Mouse (Mus musculus) forebrain, embryonic 16.5 days (tissue): ENCODE data around the gene Grin1. TPM values are rescaled to one million over a fixed set of nuclear protein-coding genes. Genes with fewer than 3 reads are reported as not detected.
A peak's percentile ranks its signal among the peaks of the same experiment; 100 is the strongest.

Experiments used
- ATAC-seq: fragments of 200-750 bp; cut with Nextera tagmentation; 2 replicates; pipeline ENCODE4 v1.8.0; 2017; ENCODE audit warnings: mild to moderate bottlenecking, moderate library complexity
- H3K27ac ChIP-seq: fragments of 300-500 bp; sonication (generic); 2 replicates; pipeline ENCODE4 v1.5.1; 2014; ENCODE audit warnings: low read length, control low read depth
- H3K27me3 ChIP-seq: fragments of 300-500 bp; sonication (generic); replicated peaks from 2 replicates; pipeline ENCODE4 v1.6.1; 2014; ENCODE audit warnings: low read length; ENCODE audit not compliant: control insufficient read depth, insufficient read depth
- H3K36me3 ChIP-seq: fragments of 300-500 bp; sonication (generic); 2 replicates; pipeline ENCODE4 v1.6.1; 2014; ENCODE audit not compliant: control insufficient read depth, insufficient read depth
- H3K4me1 ChIP-seq: fragments of 300-500 bp; sonication (generic); replicated peaks from 2 replicates; pipeline ENCODE4 v1.6.1; 2014; ENCODE audit warnings: low read length; ENCODE audit not compliant: control insufficient read depth, insufficient read depth
- H3K4me2 ChIP-seq: fragments of 300-500 bp; sonication (generic); 2 replicates; pipeline ENCODE4 v1.6.1; 2014; ENCODE audit warnings: mild to moderate bottlenecking, low read length, control low read depth
- H3K4me3 ChIP-seq: fragments of 300-500 bp; sonication (generic); replicated peaks from 2 replicates; pipeline ENCODE4 v1.5.1; 2014; ENCODE audit warnings: mild to moderate bottlenecking, low read length, control low read depth
- H3K9ac ChIP-seq: fragments of 300-500 bp; sonication (generic); replicated peaks from 2 replicates; pipeline ENCODE4 v1.6.1; 2014; ENCODE audit warnings: low read depth, low read length, control low read depth
- H3K9me3 ChIP-seq: fragments of 300-500 bp; sonication (generic); 2 replicates; pipeline ENCODE4 v1.6.1; 2016; ENCODE audit warnings: low read length; ENCODE audit not compliant: control insufficient read depth
- WGBS: fragments of 180-500 bp; shearing (Covaris S2); extraction: QIAGEN DNeasy Blood & Tissue Kit; methylation state at CpG from one replicate; pipeline ENCODE4 v1.1.7; 2014; 5-methylcytosine and 5-hydroxymethylcytosine counted together
- polyA plus RNA-seq: library from polyadenylated mRNA; unstranded; fragments of >200 nt; fragmentation: Nextera tagmentation; extraction: Ambion mirVana; gene quantifications from 2 replicates; pipeline ENCODE4 v1.2.1, GENCODE M21; 2015

Grin1 gene
- polyA plus RNA-seq, 1 experiment from 2014 or later, result 29.4 TPM

DNA sequence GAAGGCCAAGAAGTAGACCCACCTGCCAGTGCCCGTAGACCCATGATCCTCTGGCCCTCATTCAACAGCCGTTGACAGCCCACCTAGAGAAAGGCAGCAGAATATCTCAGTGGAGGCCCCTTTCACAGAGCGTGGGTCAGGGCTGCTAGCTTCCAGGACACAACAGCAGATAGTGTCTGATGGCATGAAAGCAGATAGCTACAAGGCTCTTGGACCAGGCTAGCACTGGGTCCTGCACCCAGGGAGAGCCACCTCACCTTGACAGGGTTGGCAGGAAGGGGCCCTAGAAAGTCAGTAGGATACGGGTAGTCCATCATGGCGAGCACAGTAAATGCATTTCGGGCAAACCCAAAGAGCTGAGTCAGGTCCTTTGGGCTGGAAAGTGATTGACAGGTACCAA, 35.2 kb upstream of the Grin1 start:
- WGBS, result 89% methylated on average over 6 of the region's 6 CpGs
- Histone ChIP-seq H3K9me3 (no peaks in the 10 kb centered on the region), H3K4me2 (no peak overlapping the region), H3K4me3 (no peak overlapping the region), H3K9ac (no peak overlapping the region), H3K4me1 (peaks cover 19% of the 10 kb centered on the region), H3K27me3 (no peaks in the 10 kb centered on the region), H3K36me3 (peaks cover 16% of the 10 kb centered on the region), H3K27ac (no peak overlapping the region)
- no peak for ATAC-seq

DNA sequence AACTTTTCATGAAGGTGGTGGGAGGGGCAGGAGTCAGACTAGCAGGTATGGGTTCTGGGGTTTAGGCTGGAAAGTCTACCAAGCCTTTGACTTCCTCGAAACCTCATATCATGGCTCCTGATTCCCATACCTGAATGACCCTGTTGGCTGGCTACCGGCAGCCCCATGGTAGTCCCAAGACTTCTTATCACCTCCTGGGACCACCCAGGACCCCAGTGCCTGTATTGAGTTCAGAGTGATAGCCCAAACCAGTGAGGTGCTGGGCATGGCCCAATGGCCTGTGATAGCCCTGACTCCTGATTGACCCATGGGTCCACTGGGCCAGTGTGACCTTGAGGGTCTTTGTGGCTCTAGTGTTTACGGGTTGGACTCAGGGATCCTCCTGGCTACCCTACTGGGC, 31.7 kb upstream of the Grin1 start:
- ATAC-seq, result no peak
- no peak overlapping the region for H3K27ac ChIP-seq
- H3K27me3 ChIP-seq, result no peaks in the 10 kb centered on the region
- H3K36me3 ChIP-seq, result peaks cover 36% of the 10 kb centered on the region
- H3K4me3 ChIP-seq, result no peak overlapping the region
- H3K4me2 ChIP-seq, result no peak overlapping the region
- peaks cover 6% of the 10 kb centered on the region for H3K4me1 ChIP-seq
- no peak overlapping the region for H3K9ac ChIP-seq
- WGBS, result 97% methylated on average over 3 of the region's 3 CpGs
- no peaks in the 10 kb centered on the region for H3K9me3 ChIP-seq

GRCm38 (mm10) chr2:25349499-25349898, 30.5 kb upstream of the Grin1 start:
- Histone ChIP-seq H3K4me1 (no peaks in the 10 kb centered on the region), H3K9ac (no peak overlapping the region), H3K4me3 (no peak overlapping the region), H3K27ac (no peak overlapping the region), H3K4me2 (no peak overlapping the region), H3K9me3 (no peaks in the 10 kb centered on the region), H3K27me3 (no peaks in the 10 kb centered on the region), H3K36me3 (peaks cover 45% of the 10 kb centered on the region)
- 91% methylated on average over 4 of the region's 4 CpGs for WGBS
- ATAC-seq, result no peak

DNA sequence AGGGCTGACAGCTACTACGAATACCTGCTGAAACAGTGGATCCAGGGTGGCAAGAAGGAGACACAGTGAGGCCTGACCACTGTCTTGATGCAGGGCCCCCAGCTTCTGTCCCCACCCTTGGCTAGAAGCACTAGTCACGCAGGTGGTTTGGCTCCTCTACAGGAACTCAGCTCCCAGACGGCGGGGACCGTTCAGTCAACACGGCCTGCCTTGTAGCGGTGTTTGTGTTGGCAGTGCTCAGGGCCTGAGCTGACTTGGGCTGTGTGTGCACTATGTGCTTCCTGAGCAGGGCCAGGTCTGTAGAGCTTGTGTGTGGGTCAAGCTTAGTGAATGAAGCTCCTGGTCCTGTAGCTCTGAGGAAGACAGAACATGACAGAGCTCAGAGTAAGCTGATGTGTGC, 29.2 kb upstream of the Grin1 start:
- H3K4me2 ChIP-seq, result no peak overlapping the region
- H3K36me3 ChIP-seq, result peaks cover 58% of the 10 kb centered on the region
- ATAC-seq, result no peak
- no peaks in the 10 kb centered on the region for H3K4me1 ChIP-seq
- WGBS, result 93% methylated on average over 7 of the region's 7 CpGs
- H3K27me3 ChIP-seq, result no peaks in the 10 kb centered on the region
- H3K9ac ChIP-seq, result no peak overlapping the region
- H3K9me3 ChIP-seq, result no peaks in the 10 kb centered on the region
- H3K27ac ChIP-seq, result no peak overlapping the region
- no peak overlapping the region for H3K4me3 ChIP-seq

- Histone ChIP-seq H3K36me3 (peaks cover 41% of the 10 kb centered on the region), H3K9me3 (no peaks in the 10 kb centered on the region), H3K4me3 (no peak overlapping the region), H3K4me2 (no peak overlapping the region), H3K4me1 (peaks cover 10% of the 10 kb centered on the region), H3K27me3 (no peaks in the 10 kb centered on the region), H3K9ac (no peak overlapping the region), H3K27ac (no peak overlapping the region)
- ATAC-seq, result no peak
- WGBS, result 93% methylated on average over 6 of the region's 6 CpGs
Observed at GRCm38 (mm10) chr2:25338303-25338702, 19.3 kb upstream of the Grin1 start.

GRCm38 (mm10) chr2:25333569-25333968, 14.6 kb upstream of the Grin1 start:
- no peak overlapping the region; the same call in 1 of the 2 replicates for H3K9ac ChIP-seq
- H3K36me3 ChIP-seq, result peaks cover 23% of the 10 kb centered on the region

DNA sequence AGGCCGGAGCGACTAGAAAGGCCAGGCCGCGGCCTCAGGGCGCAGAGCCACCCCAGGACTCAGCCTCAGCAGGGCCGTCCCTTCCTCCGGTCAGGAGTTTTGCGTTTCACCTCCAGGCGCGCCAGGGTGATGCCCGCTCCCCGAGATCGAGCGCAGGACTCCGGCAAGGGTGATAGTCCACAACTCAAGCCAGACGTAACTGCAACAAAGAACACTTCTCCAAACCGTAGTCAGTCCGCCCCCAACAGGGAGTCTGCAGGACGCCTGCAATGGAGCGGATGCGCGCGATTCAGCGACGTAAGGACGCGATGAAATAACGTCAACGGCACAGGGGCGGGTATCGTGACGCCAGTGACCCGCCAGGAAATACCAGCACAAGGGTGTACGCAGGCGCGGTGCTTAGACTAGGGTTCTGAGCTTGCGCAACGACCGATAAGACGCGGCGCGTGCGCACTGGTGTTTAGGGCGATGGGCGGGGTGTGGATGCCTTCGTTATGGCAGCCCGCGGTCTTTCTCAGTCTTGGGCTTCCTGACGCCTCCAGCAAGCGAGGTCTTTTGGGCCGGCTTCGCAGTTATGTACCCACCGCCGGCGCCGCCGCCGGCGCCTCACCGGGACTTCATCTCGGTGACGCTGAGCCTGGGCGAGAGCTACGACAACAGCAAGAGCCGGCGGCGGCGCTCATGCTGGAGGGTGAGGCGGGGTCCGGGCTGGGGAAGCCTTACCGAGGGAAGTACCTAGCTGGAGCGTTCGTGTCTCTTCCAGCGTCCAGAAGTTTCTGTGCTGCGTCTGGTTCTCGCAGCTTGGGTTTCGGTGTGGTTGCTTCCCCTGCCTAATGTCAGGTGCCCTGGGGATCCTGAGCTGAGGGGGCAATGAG, 13.5 kb upstream of the Grin1 start, which contains the start of gene Man1b1:
Gene Man1b1, plus strand, starts transcription at position 53 of the 875 bp plus-strand sequence.
- WGBS, result under 1% methylated on average over 78 of the region's 78 CpGs
- H3K27ac ChIP-seq, result peak within 1 kb of the TSS; percentile 91
- no peaks in the 10 kb centered on the region for H3K9me3 ChIP-seq
- H3K27me3 ChIP-seq, result no peaks in the 10 kb centered on the region
- ATAC-seq, result peak; percentile 99
- H3K4me1 ChIP-seq, result peaks cover 21% of the 10 kb centered on the region
- H3K4me3 ChIP-seq, result peak within 1 kb of the TSS; percentile 81
- H3K9ac ChIP-seq, result peak within 1 kb of the TSS; percentile 90
- H3K4me2 ChIP-seq, result peak within 1 kb of the TSS; percentile 94
- peaks cover 14% of the 10 kb centered on the region for H3K36me3 ChIP-seq

More at GRCm38 (mm10) chr2:25333569-25333968, 14.6 kb upstream of the Grin1 start:
- no peaks in the 10 kb centered on the region for H3K27me3 ChIP-seq
- H3K27ac ChIP-seq, result no peak overlapping the region
- no peak for ATAC-seq
- H3K4me2 ChIP-seq, result peak overlapping the region; percentile 94
- peaks cover 21% of the 10 kb centered on the region for H3K4me1 ChIP-seq
- peak overlapping the region; percentile 81 for H3K4me3 ChIP-seq
- H3K9me3 ChIP-seq, result no peaks in the 10 kb centered on the region
- 83% methylated on average over 2 of the region's 2 CpGs for WGBS

- Histone ChIP-seq H3K9me3 (no peaks in the 10 kb centered on the region), H3K27ac (no peak overlapping the region), H3K4me2 (peak overlapping the region; percentile 76), H3K4me1 (peaks cover 21% of the 10 kb centered on the region), H3K36me3 (peaks cover 9% of the 10 kb centered on the region; the same call in 1 of the 2 replicates), H3K4me3 (peak overlapping the region; percentile 81), H3K9ac (peak overlapping the region; percentile 90; the same call in 1 of the 2 replicates), H3K27me3 (no peaks in the 10 kb centered on the region)
- ATAC-seq, result no peak
- WGBS, result 58% methylated on average over 9 of the region's 9 CpGs
Observed at GRCm38 (mm10) chr2:25331470-25331869, 12.5 kb upstream of the Grin1 start.

DNA sequence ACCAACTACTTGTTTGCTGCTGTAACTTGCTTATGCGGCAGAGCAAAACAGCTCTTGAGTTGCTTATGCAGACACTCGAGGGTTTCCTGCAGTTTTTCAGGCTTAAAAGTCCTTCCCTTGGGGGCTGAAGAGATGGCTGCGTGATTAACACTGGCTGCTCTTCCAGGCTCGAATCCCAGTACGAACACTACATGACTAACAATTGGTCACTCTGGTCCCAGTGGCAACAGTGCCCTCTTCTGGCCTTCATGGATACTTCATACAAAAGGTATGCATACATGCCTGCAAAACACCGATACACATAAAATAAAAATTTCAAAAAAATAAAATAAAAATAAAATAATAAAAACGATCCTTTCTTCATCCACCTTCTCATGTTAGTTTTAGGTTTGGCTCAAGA, 9.5 kb upstream of the Grin1 start:
- H3K4me2 ChIP-seq, result no peak overlapping the region
- no peak overlapping the region for H3K4me3 ChIP-seq
- H3K4me1 ChIP-seq, result peaks cover 13% of the 10 kb centered on the region
- no peaks in the 10 kb centered on the region for H3K9me3 ChIP-seq
- H3K36me3 ChIP-seq, result no peaks in the 10 kb centered on the region
- 33% methylated on average over 7 of the region's 7 CpGs for WGBS
- no peak for ATAC-seq
- no peak overlapping the region for H3K27ac ChIP-seq
- no peak overlapping the region for H3K9ac ChIP-seq
- H3K27me3 ChIP-seq, result 0 out of 2 replicates have a peak, but pooled peaks cover 2% of the 10 kb centered on the region
